9 mouse cellular contexts compared by ENCODE assay signal in genomic region chr1:37686953-37687441, GRCm38 (mm10). TPM values are rescaled to one million over a fixed set of nuclear protein-coding genes. Genes with fewer than 3 reads are reported as not detected.
DNase-seq lines count a peak whose midpoint lies in the region; ATAC-seq lines count a peak whose summit lies in the region.
"Had no signal": no experiment of that assay in that cellular context is flagged by ENCODE, and none has a peak within 500 bp of the region (broad histone marks: within the 10 kb centered on the region; RNA-seq: fewer than 3 reads in every experiment).

No protein-coding gene starts in this region.

- 51% methylated on average over 15 of the region's 15 CpGs for whole genome bisulfite sequencing in heart, embryonic 15.5 days
- WGBS in kidney, embryonic 16.5 days = 83% methylated on average over 15 of the region's 15 CpGs

- DNase-seq in heart, postnatal 25 days (ENCODE audit: low spot score) = no peak
- DNase-seq in cerebellum, adult 9-11 months = peak; percentile 70
- DNase-seq in layer of hippocampus, adult 9-11 months = peak; percentile 94
- DNase-seq in lung, postnatal 36 days = peak; percentile 57
- DNase-seq in thymus, postnatal 36 days = no peak
- DNase-seq in thymus, postnatal 0 days (ENCODE audit: low spot score) = no peak

- no peaks in the 10 kb centered on the region for H3K27me3 ChIP-seq in heart, embryonic 15.5 days
- H3K27me3 ChIP-seq in kidney, embryonic 16.5 days (ENCODE audit: insufficient read depth, low read length) = no peaks in the 10 kb centered on the region

- H3K27ac ChIP-seq in heart, embryonic 15.5 days = peak overlapping the region; percentile 58
- H3K27ac ChIP-seq in kidney, embryonic 16.5 days (ENCODE audit: low read length) = no peak overlapping the region

- H3K36me3 ChIP-seq in heart, embryonic 15.5 days = no peaks in the 10 kb centered on the region
- no peaks in the 10 kb centered on the region for H3K36me3 ChIP-seq in kidney, embryonic 16.5 days (ENCODE audit: insufficient read depth, low read length)

- intact Hi-C loops in heart, postnatal 25 days (cut with DNase I) = no loop called here

- H3K4me3 ChIP-seq in heart, embryonic 15.5 days = peak overlapping the region; percentile 25
- H3K4me3 ChIP-seq in kidney, embryonic 16.5 days (ENCODE audit: low read length) = no peak overlapping the region

- no peaks in the 10 kb centered on the region for H3K9me3 ChIP-seq in heart, embryonic 15.5 days (replicated peaks)
- H3K9me3 ChIP-seq in kidney, embryonic 16.5 days (ENCODE audit: low read length) = peaks cover 4% of the 10 kb centered on the region; the same call in 1 of the 2 replicates

- H3K4me1 ChIP-seq in heart, embryonic 15.5 days (replicated peaks) = peaks cover 21% of the 10 kb centered on the region
- H3K4me1 ChIP-seq in kidney, embryonic 16.5 days (ENCODE audit: insufficient read depth, low read length) = no peaks in the 10 kb centered on the region

- peak overlapping the region; percentile 54 for H3K4me2 ChIP-seq in heart, embryonic 15.5 days
- no peak overlapping the region for H3K4me2 ChIP-seq in kidney, embryonic 16.5 days (replicated peaks; ENCODE audit: low read depth, low read length)

- no peak overlapping the region for H3K9ac ChIP-seq in heart, embryonic 15.5 days
- no peak overlapping the region for H3K9ac ChIP-seq in kidney, embryonic 16.5 days (replicated peaks; ENCODE audit: low read length)

- ATAC-seq in heart, embryonic 15.5 days (replicated peaks; ENCODE audit: insufficient number of reproducible peaks, insufficient read depth, low FRiP score, low read depth) = peak; percentile 66; the same call in 1 of the 2 replicates
- no peak for ATAC-seq in kidney, embryonic 16.5 days (ENCODE audit: low FRiP score, low TSS enrichment)
- ATAC-seq: CD4-positive, CD25-positive, alpha-beta regulatory T cell, adult 4 months had no signal

RNA-seq across cellular contexts. Expression of gene 2010300C02Rik, which starts 32.9 kb away (rescaled TPM):
- 3.2 and 6.7 TPM in 2 replicates for polyA plus RNA-seq in heart, embryonic 15.5 days (2015; fragmentation: Nextera tagmentation; extraction: Ambion mirVana)
- total RNA-seq in heart, postnatal 25 days (2021) = under 1 TPM; 0.53 to 0.73 TPM
- 2.4 and 2.6 TPM in 2 replicates for polyA plus RNA-seq in kidney, embryonic 16.5 days (2015; fragmentation: Nextera tagmentation; extraction: Ambion mirVana)
- polyA plus RNA-seq in thymus, postnatal 0 days (2015; fragmentation: Nextera tagmentation; extraction: Ambion mirVana) = 10.7 and 12.5 TPM in 2 replicates

Comparison
In these comparisons a context has a peak if more than half of its experiments do, and no peak if none do; other contexts are left out.
1. DNase-seq: peak in cerebellum, adult 9-11 months (single experiment), layer of hippocampus, adult 9-11 months (single experiment) and lung, postnatal 36 days (single experiment); none in heart, postnatal 25 days (single experiment), thymus, postnatal 36 days (0 of 2) and thymus, postnatal 0 days (single experiment).